ENCODE assay signal across 23 mouse cellular contexts in genomic region chr2:158702176-158702575, GRCm38 (mm10). TPM values are rescaled to one million over a fixed set of nuclear protein-coding genes. Genes with fewer than 3 reads are reported as not detected.
DNase-seq lines count a peak whose midpoint lies in the region; ATAC-seq and TF ChIP-seq lines count a peak whose summit lies in the region.
"Had no signal": no experiment of that assay in that cellular context is flagged by ENCODE, and none has a peak within 500 bp of the region (broad histone marks: within the 10 kb centered on the region; RNA-seq: fewer than 3 reads in every experiment).

No protein-coding gene starts in this region.

- no peaks in the 10 kb centered on the region for H3K27me3 ChIP-seq in heart, postnatal 0 days (ENCODE audit: control insufficient read depth, insufficient read depth, low read length)
- H3K27me3 ChIP-seq in liver, adult 2 months (ENCODE audit: control insufficient read depth, insufficient read depth, low read length) = no peaks in the 10 kb centered on the region
- H3K27me3 ChIP-seq in liver, embryonic 11.5 days (replicated peaks; ENCODE audit: control insufficient read depth, insufficient read depth, low read length) = no peaks in the 10 kb centered on the region
- H3K27me3 ChIP-seq in lung, postnatal 0 days (replicated peaks; ENCODE audit: insufficient read depth, low read length) = no peaks in the 10 kb centered on the region
- H3K27me3 ChIP-seq: forebrain, embryonic 15.5 days; intestine, embryonic 15.5 days; limb, embryonic 13.5 days; Patski had no signal

- TF ChIP-seq POLR2A in liver, adult 2 months (IDR thresholded peaks at IDR 0.05; ENCODE audit: extremely low read depth, insufficient read depth, low read length) = no peak

- peak; percentile 24 for DNase-seq in heart, postnatal 0 days (ENCODE audit: low spot score)
- DNase-seq in heart, postnatal 4 days = no peak
- peak; percentile 7 for DNase-seq in liver, adult 2 months (ENCODE audit: extremely low read depth, low read depth, low spot score)
- DNase-seq in liver, embryonic 11.5 days (ENCODE audit: low spot score) = no peak
- DNase-seq in lung, postnatal 0 days (ENCODE audit: low spot score) = no peak
- DNase-seq in lung, postnatal 10 days = no peak
- DNase-seq in adrenal gland, postnatal 14 days = no peak
- DNase-seq: cerebellum, adult 11-12 months; cerebellum, postnatal 10 days; gastrocnemius, postnatal 25 days; heart, adult 18-20 months; lung, postnatal 14 days; midbrain, embryonic 14.5 days; right cerebral cortex, postnatal 14 days had no signal

- TF ChIP-seq EP300 in heart, postnatal 0 days (IDR thresholded peaks at IDR 0.05; ENCODE audit: low read depth) = 0 out of 2 replicates have a peak, but pooled peaks have one; percentile 33
- peak; percentile 86 for TF ChIP-seq EP300 in lung, postnatal 0 days (IDR thresholded peaks at IDR 0.05)

- H3K36me3 ChIP-seq in heart, postnatal 0 days (replicated peaks; ENCODE audit: control insufficient read depth, insufficient read depth, low read length) = no peaks in the 10 kb centered on the region
- no peaks in the 10 kb centered on the region for H3K36me3 ChIP-seq in liver, adult 2 months (ENCODE audit: control insufficient read depth, insufficient read depth, low read length)
- H3K36me3 ChIP-seq in liver, embryonic 11.5 days (ENCODE audit: control insufficient read depth, insufficient read depth, low read length) = no peaks in the 10 kb centered on the region
- no peaks in the 10 kb centered on the region for H3K36me3 ChIP-seq in lung, postnatal 0 days (ENCODE audit: insufficient read depth, low read length)
- H3K36me3 ChIP-seq: embryonic facial prominence, embryonic 10.5 days; forebrain, embryonic 15.5 days; G1E; hindbrain, embryonic 10.5 days; intestine, embryonic 15.5 days; limb, embryonic 13.5 days had no signal

- no peaks in the 10 kb centered on the region for H3K9me3 ChIP-seq in heart, postnatal 0 days (replicated peaks; ENCODE audit: control insufficient read depth, low read length)
- no peaks in the 10 kb centered on the region for H3K9me3 ChIP-seq in liver, embryonic 11.5 days (ENCODE audit: control insufficient read depth, low read length)
- no peaks in the 10 kb centered on the region for H3K9me3 ChIP-seq in lung, postnatal 0 days (ENCODE audit: low read length)
- H3K9me3 ChIP-seq: embryonic facial prominence, embryonic 10.5 days; forebrain, embryonic 15.5 days; G1E; hindbrain, embryonic 10.5 days; intestine, embryonic 15.5 days; limb, embryonic 13.5 days had no signal

- H3K4me2 ChIP-seq in heart, postnatal 0 days (ENCODE audit: low read depth, low read length) = no peak overlapping the region
- H3K4me2 ChIP-seq in liver, embryonic 11.5 days = no peak overlapping the region
- no peak overlapping the region for H3K4me2 ChIP-seq in lung, postnatal 0 days (replicated peaks; ENCODE audit: low read depth, low read length)
- H3K4me2 ChIP-seq: forebrain, embryonic 15.5 days; intestine, embryonic 15.5 days; limb, embryonic 13.5 days had no signal

- ATAC-seq in heart, postnatal 0 days (ENCODE audit: insufficient read depth, low read depth) = no peak; the same call in 1 of the 2 replicates
- no peak for ATAC-seq in liver, embryonic 11.5 days (replicated peaks; ENCODE audit: low FRiP score)
- peak; percentile 48 for ATAC-seq in lung, postnatal 0 days
- ATAC-seq: forebrain, embryonic 15.5 days; hindbrain, embryonic 16.5 days; intestine, embryonic 15.5 days; Patski had no signal

- peak overlapping the region; percentile 57 for H3K27ac ChIP-seq in heart, postnatal 0 days (ENCODE audit: low read depth)
- peak overlapping the region; percentile 84 for H3K27ac ChIP-seq in liver, adult 2 months (replicated peaks; ENCODE audit: insufficient read depth, low read depth, low read length)
- H3K27ac ChIP-seq in liver, embryonic 11.5 days (ENCODE audit: low read depth, low read length) = no peak overlapping the region
- peak overlapping the region; percentile 38; the same call in 1 of the 2 replicates for H3K27ac ChIP-seq in lung, postnatal 0 days (ENCODE audit: low read length)
- H3K27ac ChIP-seq: embryonic facial prominence, embryonic 10.5 days; forebrain, embryonic 15.5 days; hindbrain, embryonic 10.5 days; intestine, embryonic 15.5 days; kidney, postnatal 0 days; limb, embryonic 13.5 days had no signal

- no peak for TF ChIP-seq CTCF in heart, postnatal 0 days (IDR thresholded peaks at IDR 0.05; ENCODE audit: low read depth)
- TF ChIP-seq CTCF in liver, adult 2 months (IDR thresholded peaks at IDR 0.05; ENCODE audit: low read depth, low read length) = no peak
- no peak for TF ChIP-seq CTCF in lung, postnatal 0 days (IDR thresholded peaks at IDR 0.05)

- no peaks in the 10 kb centered on the region for H3K4me1 ChIP-seq in heart, postnatal 0 days (ENCODE audit: control insufficient read depth, insufficient read depth)
- no peaks in the 10 kb centered on the region; the same call in 1 of the 2 replicates for H3K4me1 ChIP-seq in liver, adult 2 months (ENCODE audit: control insufficient read depth, insufficient read depth, low read length)
- no peaks in the 10 kb centered on the region for H3K4me1 ChIP-seq in liver, embryonic 11.5 days (replicated peaks; ENCODE audit: control insufficient read depth, insufficient read depth, low read length)
- H3K4me1 ChIP-seq in lung, postnatal 0 days (ENCODE audit: insufficient read depth, low read depth, low read length) = peaks cover 4% of the 10 kb centered on the region; the same call in 1 of the 2 replicates
- H3K4me1 ChIP-seq: embryonic facial prominence, embryonic 10.5 days; forebrain, embryonic 15.5 days; hindbrain, embryonic 10.5 days; intestine, embryonic 15.5 days; limb, embryonic 13.5 days had no signal

- H3K4me3 ChIP-seq in heart, postnatal 0 days (ENCODE audit: low read depth, low read length) = no peak overlapping the region
- H3K4me3 ChIP-seq in liver, adult 2 months (ENCODE audit: insufficient read depth, low read depth, low read length) = no peak overlapping the region
- H3K4me3 ChIP-seq in liver, embryonic 11.5 days (ENCODE audit: low read depth, low read length) = no peak overlapping the region
- no peak overlapping the region for H3K4me3 ChIP-seq in lung, postnatal 0 days (ENCODE audit: low read depth, low read length)
- H3K4me3 ChIP-seq: embryonic facial prominence, embryonic 10.5 days; forebrain, embryonic 15.5 days; hindbrain, embryonic 10.5 days; intestine, embryonic 15.5 days; limb, embryonic 13.5 days had no signal

- no peak overlapping the region for H3K9ac ChIP-seq in heart, postnatal 0 days (replicated peaks; ENCODE audit: low read depth, low read length)
- no peak overlapping the region for H3K9ac ChIP-seq in liver, adult 2 months (ENCODE audit: low read depth, low read length)
- H3K9ac ChIP-seq in liver, embryonic 11.5 days (ENCODE audit: low read depth, low read length) = no peak overlapping the region
- no peak overlapping the region for H3K9ac ChIP-seq in lung, postnatal 0 days (replicated peaks; ENCODE audit: low read depth)
- H3K9ac ChIP-seq: forebrain, embryonic 15.5 days; intestine, embryonic 15.5 days; limb, embryonic 13.5 days had no signal

- H3K79me2 ChIP-seq in liver, adult 2 months (ENCODE audit: control insufficient read depth, insufficient read depth, low read length) = no peaks in the 10 kb centered on the region

- 58% methylated on average over 5 of the region's 5 CpGs for WGBS in heart, postnatal 0 days
- 55% methylated on average over 5 of the region's 5 CpGs for WGBS in liver, adult 2 months
- 57% methylated on average over 5 of the region's 5 CpGs for WGBS in liver, embryonic 11.5 days
- 20% methylated on average over 5 of the region's 5 CpGs for WGBS in lung, postnatal 0 days

RNA-seq across cellular contexts. Expression of gene Ppp1r16b, which starts 37.0 kb away (rescaled TPM):
- 3.7 and 9.1 TPM in 2 replicates for total RNA-seq in heart, postnatal 0 days (2014; rRNA removed; ENCODE audit: low replicate concordance)
- polyA plus RNA-seq in heart, postnatal 0 days (2015; fragmentation: Nextera tagmentation; extraction: Ambion mirVana) = 5.0 and 5.1 TPM in 2 replicates
- 10 to 100 TPM; 13.8 to 14.2 TPM for total RNA-seq in heart, postnatal 4 days (2021)
- total RNA-seq in liver, adult 2 months (2014; rRNA removed) = 2.4 and 3.4 TPM in 2 replicates
- polyA plus RNA-seq in liver, adult 2 months (2012; rRNA removed) = 0.70 and 0.99 TPM in 2 replicates
- polyA plus RNA-seq in liver, embryonic 11.5 days (2014; fragmentation: Nextera tagmentation; extraction: Ambion mirVana) = 4.4 and 5.2 TPM in 2 replicates
- 30.6 and 48.6 TPM in 2 replicates for polyA plus RNA-seq in lung, postnatal 0 days (2015; fragmentation: Nextera tagmentation; extraction: Ambion mirVana)
- total RNA-seq in adrenal gland, postnatal 14 days (2021) = 11.5 and 16.0 TPM in 2 replicates
- polyA plus RNA-seq: G1E had no signal

Comparison
In these comparisons a context has a peak if more than half of its experiments do, and no peak if none do; other contexts are left out.
1. DNase-seq: peak in heart, postnatal 0 days (single experiment) and liver, adult 2 months (single experiment); none in heart, postnatal 4 days (single experiment), liver, embryonic 11.5 days (single experiment), lung, postnatal 0 days (single experiment), lung, postnatal 10 days (single experiment) and adrenal gland, postnatal 14 days (single experiment).